ENCODE assay signal across 8 mouse cellular contexts in the genomic region with DNA sequence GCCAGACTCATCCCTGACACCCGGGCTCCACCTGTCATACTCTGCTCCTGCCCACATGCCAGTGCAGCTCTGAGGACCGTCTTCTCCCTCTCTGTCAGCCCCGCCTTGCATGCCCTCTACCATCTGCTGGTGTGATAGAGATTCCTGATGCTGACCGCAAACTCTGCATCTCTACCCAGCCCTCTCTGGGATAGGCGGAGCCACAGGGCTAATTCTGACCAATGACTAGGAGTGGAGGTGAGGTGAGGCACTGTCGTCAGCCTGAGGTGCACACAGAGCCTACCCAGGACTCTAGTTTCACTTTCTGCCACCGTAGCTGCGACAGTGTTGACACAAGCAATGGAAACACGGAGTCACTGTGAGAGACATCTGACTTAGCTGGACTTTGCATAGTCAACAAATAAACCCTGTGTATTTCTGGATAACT. TPM values are rescaled to one million over a fixed set of nuclear protein-coding genes. Genes with fewer than 3 reads are reported as not detected.
A peak's percentile ranks its signal among the peaks of the same experiment; 100 is the strongest.
DNase-seq lines count a peak whose midpoint lies in the region; ATAC-seq and TF ChIP-seq lines count a peak whose summit lies in the region.

No protein-coding gene starts in this region.

- H3K4me2 ChIP-seq in forebrain, postnatal 0 days (ENCODE audit: low read depth): peak overlapping the region; percentile 39
- peak overlapping the region; percentile 43 for H3K4me2 ChIP-seq in hindbrain, embryonic 14.5 days (replicated peaks)
- H3K4me2 ChIP-seq in stomach, embryonic 14.5 days (replicated peaks; ENCODE audit: low read depth, low read length): peak overlapping the region; percentile 50

- peak; percentile 90; the same call in 1 of the 2 replicates for TF ChIP-seq POLR2A in cerebellum, adult 2 months (IDR thresholded peaks at IDR 0.05; ENCODE audit: borderline replicate concordance, insufficient read depth, low read length)

- no peaks in the 10 kb centered on the region for H3K9me3 ChIP-seq in forebrain, postnatal 0 days (ENCODE audit: low read length)
- no peaks in the 10 kb centered on the region for H3K9me3 ChIP-seq in hindbrain, embryonic 14.5 days (ENCODE audit: control insufficient read depth, low read length)
- no peaks in the 10 kb centered on the region for H3K9me3 ChIP-seq in limb, embryonic 10.5 days (replicated peaks)
- H3K9me3 ChIP-seq in midbrain, embryonic 10.5 days (replicated peaks): no peaks in the 10 kb centered on the region
- no peaks in the 10 kb centered on the region for H3K9me3 ChIP-seq in stomach, embryonic 14.5 days (ENCODE audit: control insufficient read depth, low read depth, low read length)

- H3K4me3 ChIP-seq in cerebellum, adult 2 months (replicated peaks; ENCODE audit: insufficient read depth, low read depth, low read length): peak overlapping the region; percentile 60
- 0 out of 2 replicates have a peak overlapping the region, but pooled peaks have one; percentile 2 for H3K4me3 ChIP-seq in forebrain, postnatal 0 days (ENCODE audit: low read depth, low read length)
- peak overlapping the region; percentile 1 for H3K4me3 ChIP-seq in hindbrain, embryonic 14.5 days (replicated peaks; ENCODE audit: low read length)
- peak overlapping the region; percentile 40 for H3K4me3 ChIP-seq in limb, embryonic 10.5 days
- H3K4me3 ChIP-seq in midbrain, embryonic 10.5 days: peak overlapping the region; percentile 33
- peak overlapping the region; percentile 22 for H3K4me3 ChIP-seq in stomach, embryonic 14.5 days (ENCODE audit: low read depth, low read length)

- no peaks in the 10 kb centered on the region for H3K36me3 ChIP-seq in forebrain, postnatal 0 days (ENCODE audit: insufficient read depth)
- no peaks in the 10 kb centered on the region for H3K36me3 ChIP-seq in hindbrain, embryonic 14.5 days (replicated peaks; ENCODE audit: control insufficient read depth, insufficient read depth)
- H3K36me3 ChIP-seq in limb, embryonic 10.5 days: peaks cover 4% of the 10 kb centered on the region
- H3K36me3 ChIP-seq in midbrain, embryonic 10.5 days: peaks cover 3% of the 10 kb centered on the region
- H3K36me3 ChIP-seq in stomach, embryonic 14.5 days (ENCODE audit: control insufficient read depth, insufficient read depth, low read length): no peaks in the 10 kb centered on the region

- WGBS in cerebellum, adult 2 months: under 1% methylated on average over 9 of the region's 9 CpGs
- WGBS in forebrain, postnatal 0 days: 4% methylated on average over 9 of the region's 9 CpGs
- WGBS in hindbrain, embryonic 14.5 days: 1% methylated on average over 9 of the region's 9 CpGs
- WGBS in limb, embryonic 10.5 days: 4% methylated on average over 9 of the region's 9 CpGs
- 6% methylated on average over 9 of the region's 9 CpGs for WGBS in midbrain, embryonic 10.5 days
- 3% methylated on average over 9 of the region's 9 CpGs for WGBS in stomach, embryonic 14.5 days

- peak overlapping the region; percentile 6 for H3K27ac ChIP-seq in cerebellum, adult 2 months (ENCODE audit: insufficient read depth, low read length)
- H3K27ac ChIP-seq in forebrain, postnatal 0 days (ENCODE audit: low read depth, low read length): no peak overlapping the region
- H3K27ac ChIP-seq in hindbrain, embryonic 14.5 days: no peak overlapping the region
- peak overlapping the region; percentile 75 for H3K27ac ChIP-seq in limb, embryonic 10.5 days
- peak overlapping the region; percentile 64 for H3K27ac ChIP-seq in midbrain, embryonic 10.5 days (replicated peaks)
- H3K27ac ChIP-seq in stomach, embryonic 14.5 days (ENCODE audit: low read length): peak overlapping the region; percentile 93

- ATAC-seq in forebrain, postnatal 0 days: peak; percentile 75
- peak; percentile 64 for ATAC-seq in hindbrain, embryonic 14.5 days (ENCODE audit: low FRiP score)
- ATAC-seq in stomach, embryonic 14.5 days (ENCODE audit: insufficient number of reproducible peaks, insufficient read depth, low FRiP score, low read depth): peak; percentile 93

- H3K27me3 ChIP-seq in cerebellum, adult 2 months (ENCODE audit: control insufficient read depth, insufficient read depth, low read length): no peaks in the 10 kb centered on the region
- no peaks in the 10 kb centered on the region for H3K27me3 ChIP-seq in forebrain, postnatal 0 days (ENCODE audit: insufficient read depth, low read length)
- H3K27me3 ChIP-seq in hindbrain, embryonic 14.5 days (ENCODE audit: control insufficient read depth, insufficient read depth, low read length): no peaks in the 10 kb centered on the region
- H3K27me3 ChIP-seq in limb, embryonic 10.5 days (ENCODE audit: low read depth, poor library complexity, severe bottlenecking): peaks cover 8% of the 10 kb centered on the region
- H3K27me3 ChIP-seq in midbrain, embryonic 10.5 days (ENCODE audit: low read depth, poor library complexity, severe bottlenecking): peaks cover 18% of the 10 kb centered on the region
- H3K27me3 ChIP-seq in stomach, embryonic 14.5 days (ENCODE audit: control insufficient read depth, insufficient read depth, low read length): no peaks in the 10 kb centered on the region

- H3K9ac ChIP-seq in forebrain, postnatal 0 days: no peak overlapping the region; the same call in 1 of the 2 replicates
- H3K9ac ChIP-seq in hindbrain, embryonic 14.5 days: peak overlapping the region; percentile 40
- no peak overlapping the region for H3K9ac ChIP-seq in stomach, embryonic 14.5 days (replicated peaks; ENCODE audit: low read depth, low read length)

- H3K4me1 ChIP-seq in cerebellum, adult 2 months (ENCODE audit: control insufficient read depth, insufficient read depth, low read length): peaks cover 13% of the 10 kb centered on the region; the same call in 1 of the 2 replicates
- 0 out of 2 replicates have a peak, but pooled peaks cover 4% of the 10 kb centered on the region for H3K4me1 ChIP-seq in forebrain, postnatal 0 days (ENCODE audit: insufficient read depth)
- peaks cover 9% of the 10 kb centered on the region for H3K4me1 ChIP-seq in hindbrain, embryonic 14.5 days (replicated peaks; ENCODE audit: control insufficient read depth, insufficient read depth, low read length)
- H3K4me1 ChIP-seq in limb, embryonic 10.5 days: peaks cover 50% of the 10 kb centered on the region
- H3K4me1 ChIP-seq in midbrain, embryonic 10.5 days: peaks cover 32% of the 10 kb centered on the region
- peaks cover 25% of the 10 kb centered on the region; the same call in 1 of the 2 replicates for H3K4me1 ChIP-seq in stomach, embryonic 14.5 days (ENCODE audit: control insufficient read depth, insufficient read depth, low read length)

- DNase-seq in layer of hippocampus, adult 9-11 months: peak; percentile 60
- no peak for DNase-seq in layer of hippocampus, postnatal 25 days (ENCODE audit: extremely low spot score in 1 of 2, low spot score in 1 of 2)
- DNase-seq in cerebellum, adult 2 months: peak; percentile 80 to 88
- no peak for DNase-seq in forebrain, postnatal 0 days
- peak; percentile 48 for DNase-seq in hindbrain, embryonic 14.5 days (ENCODE audit: low spot score)
- DNase-seq in limb, embryonic 10.5 days (ENCODE audit: low spot score): peak; percentile 59
- peak; percentile 54 for DNase-seq in midbrain, embryonic 10.5 days (ENCODE audit: low spot score)

- TF ChIP-seq CTCF in cerebellum, adult 2 months (IDR thresholded peaks at IDR 0.05; ENCODE audit: borderline replicate concordance, insufficient read depth, low read depth, low read length): no peak; the same call in 1 of the 2 replicates
- TF ChIP-seq CTCF in forebrain, postnatal 0 days (IDR thresholded peaks at IDR 0.05; ENCODE audit: low read depth): no peak

RNA-seq across cellular contexts. Expression of gene Ier5l, which starts 10.1 kb away (rescaled TPM):
- total RNA-seq in layer of hippocampus, postnatal 25 days (2021): 10 to 100 TPM; 12.8 to 13.1 TPM
- polyA plus RNA-seq in cerebellum, adult 2 months (2012; rRNA removed): 5.1 and 7.5 TPM in 2 replicates
- total RNA-seq in forebrain, postnatal 0 days (2014; rRNA removed): 17.7 and 19.9 TPM in 2 replicates
- 4.0 and 6.2 TPM in 2 replicates for polyA plus RNA-seq in forebrain, postnatal 0 days (2015; fragmentation: Nextera tagmentation; extraction: Ambion mirVana)
- 2.4 and 2.7 TPM in 2 replicates for polyA plus RNA-seq in hindbrain, embryonic 14.5 days (2014; fragmentation: Nextera tagmentation; extraction: Ambion mirVana)
- 2.2 and 2.9 TPM in 2 replicates for polyA plus RNA-seq in limb, embryonic 10.5 days (2016; fragmentation: Nextera tagmentation; extraction: Ambion mirVana)
- polyA plus RNA-seq in midbrain, embryonic 10.5 days (2016; fragmentation: Nextera tagmentation; extraction: Ambion mirVana): 2.0 and 2.3 TPM in 2 replicates
- 2.8 and 3.1 TPM in 2 replicates for polyA plus RNA-seq in stomach, embryonic 14.5 days (2014; fragmentation: Nextera tagmentation; extraction: Ambion mirVana)

RNA-seq across cellular contexts. Expression of gene Ptpa, which starts 48.1 kb away (rescaled TPM):
- 100 to 1,000 TPM; 163 to 169 TPM for total RNA-seq in layer of hippocampus, postnatal 25 days (2021)
- 204 and 207 TPM in 2 replicates for polyA plus RNA-seq in cerebellum, adult 2 months (2012; rRNA removed)
- total RNA-seq in forebrain, postnatal 0 days (2014; rRNA removed): 129 and 132 TPM in 2 replicates
- polyA plus RNA-seq in forebrain, postnatal 0 days (2015; fragmentation: Nextera tagmentation; extraction: Ambion mirVana): 143 and 148 TPM in 2 replicates
- 71.7 and 79.8 TPM in 2 replicates for polyA plus RNA-seq in hindbrain, embryonic 14.5 days (2014; fragmentation: Nextera tagmentation; extraction: Ambion mirVana)
- 172 and 177 TPM in 2 replicates for polyA plus RNA-seq in limb, embryonic 10.5 days (2016; fragmentation: Nextera tagmentation; extraction: Ambion mirVana)
- polyA plus RNA-seq in midbrain, embryonic 10.5 days (2016; fragmentation: Nextera tagmentation; extraction: Ambion mirVana): 151 and 152 TPM in 2 replicates
- polyA plus RNA-seq in stomach, embryonic 14.5 days (2014; fragmentation: Nextera tagmentation; extraction: Ambion mirVana): 82.6 and 85.4 TPM in 2 replicates

RNA-seq across cellular contexts. Expression of gene Crat, which starts 48.3 kb away (rescaled TPM):
- 10 to 100 TPM; 49.6 to 51.1 TPM for total RNA-seq in layer of hippocampus, postnatal 25 days (2021)
- 50.9 and 52.1 TPM in 2 replicates for polyA plus RNA-seq in cerebellum, adult 2 months (2012; rRNA removed)
- total RNA-seq in forebrain, postnatal 0 days (2014; rRNA removed): 28.0 and 33.6 TPM in 2 replicates
- 20.7 and 24.0 TPM in 2 replicates for polyA plus RNA-seq in forebrain, postnatal 0 days (2015; fragmentation: Nextera tagmentation; extraction: Ambion mirVana)
- 30.3 and 32.0 TPM in 2 replicates for polyA plus RNA-seq in hindbrain, embryonic 14.5 days (2014; fragmentation: Nextera tagmentation; extraction: Ambion mirVana)
- polyA plus RNA-seq in limb, embryonic 10.5 days (2016; fragmentation: Nextera tagmentation; extraction: Ambion mirVana): 21.9 and 22.9 TPM in 2 replicates
- polyA plus RNA-seq in midbrain, embryonic 10.5 days (2016; fragmentation: Nextera tagmentation; extraction: Ambion mirVana): 22.5 and 23.7 TPM in 2 replicates
- polyA plus RNA-seq in stomach, embryonic 14.5 days (2014; fragmentation: Nextera tagmentation; extraction: Ambion mirVana): 27.3 and 30.0 TPM in 2 replicates

Comparison
In these comparisons a context has a peak if more than half of its experiments do, and no peak if none do; other contexts are left out.
1. DNase-seq: peak in layer of hippocampus, adult 9-11 months (single experiment), cerebellum, adult 2 months (2 of 2), hindbrain, embryonic 14.5 days (single experiment), limb, embryonic 10.5 days (single experiment) and midbrain, embryonic 10.5 days (single experiment); none in layer of hippocampus, postnatal 25 days (0 of 2) and forebrain, postnatal 0 days (single experiment).
2. H3K27ac ChIP-seq: peak in cerebellum, adult 2 months (single experiment), limb, embryonic 10.5 days (single experiment), midbrain, embryonic 10.5 days (single experiment) and stomach, embryonic 14.5 days (single experiment); none in forebrain, postnatal 0 days (single experiment) and hindbrain, embryonic 14.5 days (single experiment).
3. H3K4me3 ChIP-seq: peak in every context shown above with its lines; median percentile 60 in cerebellum, adult 2 months; 40 in limb, embryonic 10.5 days; 33 in midbrain, embryonic 10.5 days; 22 in stomach, embryonic 14.5 days; 2 in forebrain, postnatal 0 days; 1 in hindbrain, embryonic 14.5 days.
4. Peak in every context shown above with its lines, with median percentiles within 50 percentile points of each other: ATAC-seq and H3K4me2 ChIP-seq.